In genomic region chr13:34470410-34470809, GRCm38 (mm10) we compare ENCODE assay signal across 12 mouse cellular contexts.
DNase-seq lines count a peak whose midpoint lies in the region; ATAC-seq and TF ChIP-seq lines count a peak whose summit lies in the region.
"Had no signal": no experiment of that assay in that cellular context is flagged by ENCODE, and none has a peak within 500 bp of the region (broad histone marks: within the 10 kb centered on the region; RNA-seq: fewer than 3 reads in every experiment).

No protein-coding gene starts in this region.

- no peak overlapping the region for H3K4me3 ChIP-seq in left cerebral cortex, adult 2 months
- no peak overlapping the region for H3K4me3 ChIP-seq in forebrain, embryonic 11.5 days (ENCODE audit: low read depth, low read length)
- H3K4me3 ChIP-seq: embryonic facial prominence, embryonic 13.5 days; limb, embryonic 12.5 days had no signal

- ATAC-seq in forebrain, embryonic 11.5 days (replicated peaks; ENCODE audit: low FRiP score), result no peak
- ATAC-seq: forebrain, embryonic 14.5 days had no signal

- no peak for DNase-seq in left cerebral cortex, adult 2 months (ENCODE audit: extremely low spot score in 1 of 2, low spot score in 2 of 2)
- DNase-seq in left cerebral cortex, adult 8-10 months (ENCODE audit: low spot score in 2 of 2), result no peak
- DNase-seq in 3T3-L1 (ENCODE audit: low read depth, low spot score) (peak; percentile 18), 416B (ENCODE audit: low read depth) (peak; percentile 5), WW6 (ENCODE audit: low read depth, low spot score) (peak; percentile 4)
- DNase-seq in forebrain, embryonic 11.5 days (ENCODE audit: low spot score), result no peak
- DNase-seq in layer of hippocampus, postnatal 25 days (ENCODE audit: extremely low spot score in 1 of 2, low spot score in 1 of 2), result no peak
- DNase-seq: cerebellum, adult 8-10 months; gastrocnemius, postnatal 25 days had no signal

- intact Hi-C loops in left cerebral cortex, adult 2 months (cut with DNase I), result no loop called here

- no peaks in the 10 kb centered on the region for H3K9me3 ChIP-seq in forebrain, embryonic 11.5 days (ENCODE audit: control insufficient read depth, low read length)
- H3K9me3 ChIP-seq: embryonic facial prominence, embryonic 13.5 days; limb, embryonic 12.5 days had no signal

- peak; percentile 35 for TF ChIP-seq CTCF in left cerebral cortex, adult 2 months (IDR thresholded peaks at IDR 0.05)

- no peaks in the 10 kb centered on the region for H3K27me3 ChIP-seq in forebrain, embryonic 11.5 days (ENCODE audit: control insufficient read depth, insufficient read depth, low read length)
- H3K27me3 ChIP-seq: embryonic facial prominence, embryonic 13.5 days; limb, embryonic 12.5 days had no signal

- WGBS in forebrain, embryonic 11.5 days, result 68% methylated on average over 1 of the region's 1 CpGs

- H3K36me3 ChIP-seq in forebrain, embryonic 11.5 days (ENCODE audit: control insufficient read depth, insufficient read depth, low read length), result no peaks in the 10 kb centered on the region
- H3K36me3 ChIP-seq: embryonic facial prominence, embryonic 13.5 days; limb, embryonic 12.5 days had no signal

- no peaks in the 10 kb centered on the region for H3K4me1 ChIP-seq in forebrain, embryonic 11.5 days (replicated peaks; ENCODE audit: control insufficient read depth, insufficient read depth, low read length)

- H3K4me2 ChIP-seq in forebrain, embryonic 11.5 days (ENCODE audit: low read depth, low read length, severe bottlenecking), result no peak overlapping the region
- H3K4me2 ChIP-seq: embryonic facial prominence, embryonic 13.5 days; limb, embryonic 12.5 days had no signal

- H3K27ac ChIP-seq in left cerebral cortex, adult 2 months, result no peak overlapping the region
- H3K27ac ChIP-seq in forebrain, embryonic 11.5 days (ENCODE audit: low read depth, low read length), result no peak overlapping the region
- H3K27ac ChIP-seq: limb, embryonic 12.5 days had no signal

- no peak overlapping the region for H3K9ac ChIP-seq in forebrain, embryonic 11.5 days (ENCODE audit: low read length)
- H3K9ac ChIP-seq: embryonic facial prominence, embryonic 13.5 days; limb, embryonic 12.5 days had no signal

Comparison
In these comparisons a context has a peak if more than half of its experiments do, and no peak if none do; other contexts are left out.
1. DNase-seq: peak in 3T3-L1 (single experiment), 416B (single experiment) and WW6 (single experiment); none in left cerebral cortex, adult 2 months (0 of 2), left cerebral cortex, adult 8-10 months (0 of 2), forebrain, embryonic 11.5 days (single experiment) and layer of hippocampus, postnatal 25 days (0 of 2).